Mouse (Mus musculus) left cerebral cortex, postnatal 14 days (tissue): ENCODE measurements at regions not wholly inside any gene's neighbourhood (a gene's known extent, or its start where the extent isn't known, plus 50 kb on each side); places are given as distances from the start of the nearest gene placed in this dataset.
"Not testable (repeated sequence)": the region's sequence is repeated elsewhere in the genome, so short reads cannot be mapped to it uniquely, and the experiment has no call there.

ENCODE experiments used
- DNase-seq, 2 experiments: peaks; one replicate each; pipeline ENCODE4 v3.0.0; 2021 to 2022; ENCODE audit warnings: low spot score in 2 of 2, mixed read lengths in 1 of 2
- intact Hi-C: fragments of 180-260 bp; cut with DNase I; formaldehyde crosslinking; loops from one replicate; pipeline ENCODE4 v1.15.1; 2025

DNA sequence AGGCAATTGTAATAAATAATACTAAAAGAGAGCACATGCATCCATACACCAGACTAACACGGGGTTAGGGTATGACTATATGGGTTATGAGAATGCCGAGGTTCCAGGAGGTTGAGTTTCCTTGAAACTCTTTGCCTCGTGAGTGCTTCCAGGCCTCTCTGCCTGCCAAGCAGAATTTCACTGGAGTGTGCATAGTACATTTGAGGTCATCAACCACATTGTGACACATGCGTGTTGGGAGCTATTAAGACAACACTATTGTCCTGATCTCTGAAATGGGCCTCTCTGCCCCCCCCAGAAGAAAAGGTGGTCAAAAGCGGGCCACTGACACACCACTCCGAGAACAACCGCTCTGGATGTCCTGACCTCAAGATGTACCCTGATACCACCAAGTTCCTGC is 655.8 kb downstream of the Hdgfl1 start:
- intact Hi-C loops = no loop called here
- DNase-seq = no peak

DNA sequence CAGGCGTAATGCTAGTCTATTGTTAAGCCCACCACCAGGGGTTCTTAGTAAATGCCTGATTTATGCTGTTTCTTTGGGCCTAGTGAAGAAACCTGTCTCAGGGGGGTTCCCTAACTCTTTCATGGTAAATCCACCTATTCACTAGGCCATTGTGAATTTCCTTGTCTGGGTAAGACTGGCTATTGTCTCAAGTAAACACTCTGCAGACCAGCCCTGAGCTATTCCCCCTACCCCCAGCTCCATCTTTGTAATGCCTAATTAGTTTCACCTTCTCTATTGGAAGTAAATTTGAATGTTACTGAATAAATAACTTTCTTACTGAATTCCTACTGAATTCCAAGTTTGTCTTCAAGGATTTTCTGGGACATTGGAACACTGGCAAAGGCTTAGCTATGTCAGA is 656.2 kb downstream of the Hdgfl1 start:
- intact Hi-C loops, DNase-seq: not testable (repeated sequence)

DNA sequence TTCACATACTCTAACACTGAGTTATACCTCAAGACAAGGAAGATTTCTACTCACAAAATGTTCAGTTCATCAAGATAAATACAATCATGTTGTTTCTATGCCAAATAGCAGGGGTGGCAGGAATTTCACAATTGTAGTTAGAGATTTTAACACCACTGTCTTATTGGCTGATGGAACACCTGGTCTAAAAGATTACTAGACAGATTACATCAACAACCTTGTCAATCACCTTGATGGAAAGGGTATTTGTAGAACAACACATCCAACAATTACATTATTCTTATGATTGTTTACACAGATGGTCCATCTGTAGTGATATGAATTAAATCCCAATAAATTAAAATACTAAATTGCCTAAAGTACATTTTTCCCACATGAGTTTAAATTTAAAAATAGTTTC is 657.4 kb downstream of the Hdgfl1 start:
- no peak for DNase-seq
- intact Hi-C loops = no loop called here

DNA sequence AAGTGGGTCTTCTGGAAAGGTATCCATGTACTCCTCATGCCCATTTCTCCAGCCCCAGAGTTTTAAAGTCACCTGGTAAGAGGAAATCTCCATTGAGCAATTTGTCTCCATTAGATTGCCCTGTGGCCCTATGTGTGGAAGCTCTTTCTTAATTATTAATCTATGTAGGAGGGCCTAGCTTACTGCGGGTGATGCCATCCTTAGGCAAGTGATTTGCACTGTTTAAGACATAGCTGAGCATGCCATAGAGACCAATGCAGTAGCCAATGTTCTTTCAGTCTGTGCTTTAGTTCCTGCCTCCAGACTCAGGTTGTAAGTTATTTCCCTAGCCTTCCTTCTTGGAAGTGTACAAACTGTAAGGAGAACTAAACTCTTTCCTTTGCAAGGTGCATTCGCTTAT is 661.0 kb downstream of the Hdgfl1 start:
- intact Hi-C loops = no loop called here
- no peak for DNase-seq

DNA sequence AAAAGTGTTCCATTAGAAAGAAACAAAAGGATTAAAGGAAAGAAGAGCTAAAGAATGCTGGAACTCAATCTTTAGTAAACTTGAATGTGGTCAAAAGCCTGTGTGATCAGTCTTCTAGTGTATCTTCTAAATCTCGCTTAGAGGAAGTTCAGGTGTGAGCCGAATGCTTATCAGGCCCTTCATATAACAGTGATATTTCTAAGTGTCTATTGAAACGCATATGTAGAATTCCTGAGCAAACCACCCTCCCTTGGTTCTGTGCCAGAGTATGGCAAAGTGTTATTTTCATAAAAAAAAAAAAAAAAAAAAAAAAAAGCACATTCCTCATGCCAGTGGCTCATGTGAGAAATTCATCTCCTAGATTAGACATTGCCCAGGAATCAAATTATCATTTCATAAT is 681.2 kb downstream of the Hdgfl1 start:
- no peak for DNase-seq
- intact Hi-C loops = no loop called here

DNA sequence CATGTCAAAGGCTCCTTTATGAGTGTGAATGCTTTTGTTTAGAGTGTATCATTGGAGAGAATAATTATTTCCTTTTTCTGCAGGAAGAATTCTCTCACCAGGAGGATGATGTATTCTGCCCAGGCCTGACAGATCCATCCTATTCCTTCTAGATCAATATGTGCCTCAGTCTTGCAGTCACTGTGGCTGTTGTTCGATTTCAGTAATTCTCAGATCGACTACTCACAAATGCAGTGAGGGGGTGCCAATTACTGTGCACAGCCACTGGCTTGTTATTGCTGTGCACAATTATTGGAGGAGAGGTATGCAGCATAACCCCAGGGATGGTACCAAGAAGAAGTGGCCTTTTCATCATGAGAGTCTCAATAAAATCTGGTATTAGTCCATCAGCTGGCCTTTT is 689.2 kb downstream of the Hdgfl1 start:
- DNase-seq = no peak
- intact Hi-C loops = no loop called here

DNA sequence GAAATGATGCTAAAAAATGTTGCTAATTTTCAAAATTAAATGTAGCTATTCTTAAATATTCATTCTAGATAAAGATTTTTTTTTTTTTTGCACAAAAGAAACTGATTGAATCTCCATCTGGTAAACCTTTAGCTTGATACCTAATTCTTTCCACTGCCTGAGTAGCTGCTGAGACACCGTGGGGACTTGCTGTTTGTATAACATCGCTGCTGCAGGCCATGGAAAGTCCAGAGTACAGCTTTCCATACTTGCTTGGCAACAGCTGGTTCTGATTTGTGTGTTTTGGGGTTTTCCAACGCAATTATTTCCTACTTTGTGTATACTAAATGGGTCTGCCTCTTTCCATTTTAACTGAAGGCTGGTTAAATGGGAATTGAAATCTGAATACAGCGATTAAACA is 689.7 kb downstream of the Hdgfl1 start:
- intact Hi-C loops = no loop called here
- no peak for DNase-seq

DNA sequence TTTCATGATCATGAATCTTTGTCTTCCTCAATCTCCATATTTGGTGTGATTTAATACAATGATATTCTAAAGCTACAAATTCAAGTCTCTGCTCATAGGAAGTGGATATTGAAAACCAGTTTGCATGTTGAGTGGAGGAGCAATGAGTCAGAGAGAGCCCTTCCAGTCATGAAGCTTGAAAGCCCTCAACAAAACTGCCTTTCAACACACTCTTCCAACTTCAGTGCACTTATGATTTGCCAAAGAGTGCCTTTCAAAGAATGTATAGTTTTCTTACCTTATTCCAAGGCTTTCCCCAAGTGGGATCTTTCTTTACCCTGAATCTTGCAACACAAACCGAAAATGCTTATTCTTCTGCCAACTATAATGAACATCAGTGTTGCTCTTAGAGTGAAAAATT is 690.6 kb downstream of the Hdgfl1 start:
- intact Hi-C loops = no loop called here
- no peak for DNase-seq

DNA sequence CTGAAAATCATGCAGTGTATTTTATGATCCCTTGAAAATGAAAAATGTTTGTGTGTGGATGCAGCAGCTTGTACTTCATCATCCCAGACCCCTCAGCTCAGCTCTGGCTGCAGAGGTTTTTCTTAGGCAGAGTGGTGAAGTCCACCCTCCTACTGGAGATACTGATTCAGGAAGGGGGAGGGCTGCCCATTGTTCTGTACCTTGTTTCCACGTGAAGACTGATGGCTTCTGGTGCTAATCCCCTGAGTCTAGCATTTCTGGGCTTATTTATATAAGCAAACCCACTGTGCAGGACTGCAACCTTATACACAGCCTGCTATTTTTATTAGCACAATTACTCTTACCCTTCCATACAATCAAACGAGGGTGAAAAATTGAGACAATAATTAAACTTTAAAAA is 708.6 kb downstream of the Hdgfl1 start:
- intact Hi-C loops = no loop called here

DNA sequence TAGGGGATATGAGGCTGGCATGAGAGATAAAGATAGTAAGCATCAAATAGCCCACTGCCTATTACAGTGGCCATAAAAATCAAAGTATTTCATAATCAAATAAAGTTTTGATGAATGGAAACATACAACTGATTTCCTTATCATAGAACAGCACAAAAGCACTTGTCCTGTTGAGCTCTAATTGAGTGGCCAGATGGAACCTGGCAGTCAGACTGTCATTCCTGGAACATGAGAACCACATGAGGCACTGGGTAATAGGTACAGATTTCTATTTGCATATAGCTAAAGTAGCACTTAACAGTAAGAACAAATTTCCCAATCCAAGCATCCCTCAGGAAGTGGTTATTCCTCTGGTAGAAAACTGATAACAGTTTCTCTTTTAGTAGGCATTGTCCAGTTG is 732.3 kb downstream of the Hdgfl1 start:
- intact Hi-C loops = no loop called here
- no peak for DNase-seq

More for the DNA sequence above, 708.6 kb downstream of the Hdgfl1 start:
- DNase-seq = no peak

DNA sequence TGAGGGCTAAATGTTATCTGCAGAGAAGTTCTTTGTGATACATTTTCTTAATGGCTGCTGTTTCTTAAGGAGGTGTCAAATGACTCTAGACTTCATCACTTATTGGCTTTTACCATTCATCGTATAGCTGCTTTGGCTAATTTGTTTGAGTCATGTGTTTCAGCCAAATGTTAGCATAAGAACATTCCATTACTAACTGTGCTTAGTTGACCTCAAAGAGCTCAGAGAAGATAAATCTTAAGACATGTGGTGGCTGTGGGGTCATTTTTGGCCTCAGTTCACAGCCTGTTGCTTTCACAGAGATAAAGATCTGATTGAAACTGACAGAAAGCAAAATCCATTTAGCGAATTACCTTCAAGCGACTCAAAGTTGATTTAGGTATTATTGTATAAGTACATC is 743.6 kb downstream of the Hdgfl1 start:
- intact Hi-C loops = no loop called here
- no peak for DNase-seq

DNA sequence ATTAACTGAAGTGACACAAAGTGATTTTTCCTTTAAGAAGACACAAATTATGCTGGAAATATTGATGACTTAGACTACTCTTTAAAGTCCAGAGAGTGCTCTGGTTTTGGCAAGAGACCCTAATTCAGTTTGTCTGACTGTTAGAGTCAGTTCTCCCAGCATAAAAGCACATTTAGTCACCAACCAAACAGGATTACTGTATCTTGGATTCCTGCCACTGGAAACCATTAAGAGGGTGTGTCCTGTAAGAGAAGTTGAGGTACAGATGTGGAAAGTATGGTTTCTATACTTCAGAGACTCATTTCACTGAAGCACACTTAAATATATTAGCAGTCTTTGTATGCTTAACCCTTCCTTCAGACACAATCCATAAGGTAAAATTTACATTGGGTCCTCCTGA is 745.3 kb downstream of the Hdgfl1 start:
- no peak for DNase-seq
- intact Hi-C loops = no loop called here

DNA sequence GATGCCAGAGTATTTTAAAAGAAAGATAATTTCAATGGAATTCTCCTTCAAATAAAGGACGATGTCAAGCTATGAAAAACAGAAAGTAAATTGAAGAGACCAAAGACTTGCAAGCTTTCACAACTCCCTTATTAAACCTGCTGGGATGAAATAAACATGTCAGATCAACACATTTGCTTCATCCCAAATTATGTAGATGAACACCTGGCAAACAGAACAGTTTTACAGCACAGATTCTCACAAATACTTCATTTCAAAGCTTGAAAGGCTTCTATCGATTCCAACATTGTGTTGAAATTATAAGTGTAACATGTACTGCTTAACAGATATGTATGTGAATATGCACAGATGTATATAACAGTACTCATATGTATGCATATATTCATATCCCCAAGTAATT is 749.5 kb downstream of the Hdgfl1 start:
- no peak for DNase-seq
- intact Hi-C loops = no loop called here

DNA sequence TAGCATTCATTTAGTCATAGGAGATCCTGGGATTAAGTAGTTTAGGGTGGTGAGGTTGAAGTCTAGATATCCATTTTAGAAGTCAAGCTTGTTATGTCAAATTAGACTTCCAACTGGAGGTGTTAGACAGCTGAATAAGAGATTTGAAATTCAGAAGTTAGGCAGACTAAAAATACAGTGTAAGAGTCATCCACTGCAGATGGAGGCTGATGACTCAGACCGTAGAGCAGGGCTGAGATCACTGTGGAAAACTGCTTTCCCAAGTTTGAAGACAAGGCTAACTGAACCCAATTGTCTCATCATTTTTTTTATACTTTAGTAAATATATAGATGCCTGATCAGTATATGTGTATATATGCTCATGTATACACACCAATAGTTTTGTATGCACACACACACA is 738.8 kb upstream of the Nrsn1 start:
- peak; percentile 43 to 63 for DNase-seq
- intact Hi-C loops = no loop called here

DNA sequence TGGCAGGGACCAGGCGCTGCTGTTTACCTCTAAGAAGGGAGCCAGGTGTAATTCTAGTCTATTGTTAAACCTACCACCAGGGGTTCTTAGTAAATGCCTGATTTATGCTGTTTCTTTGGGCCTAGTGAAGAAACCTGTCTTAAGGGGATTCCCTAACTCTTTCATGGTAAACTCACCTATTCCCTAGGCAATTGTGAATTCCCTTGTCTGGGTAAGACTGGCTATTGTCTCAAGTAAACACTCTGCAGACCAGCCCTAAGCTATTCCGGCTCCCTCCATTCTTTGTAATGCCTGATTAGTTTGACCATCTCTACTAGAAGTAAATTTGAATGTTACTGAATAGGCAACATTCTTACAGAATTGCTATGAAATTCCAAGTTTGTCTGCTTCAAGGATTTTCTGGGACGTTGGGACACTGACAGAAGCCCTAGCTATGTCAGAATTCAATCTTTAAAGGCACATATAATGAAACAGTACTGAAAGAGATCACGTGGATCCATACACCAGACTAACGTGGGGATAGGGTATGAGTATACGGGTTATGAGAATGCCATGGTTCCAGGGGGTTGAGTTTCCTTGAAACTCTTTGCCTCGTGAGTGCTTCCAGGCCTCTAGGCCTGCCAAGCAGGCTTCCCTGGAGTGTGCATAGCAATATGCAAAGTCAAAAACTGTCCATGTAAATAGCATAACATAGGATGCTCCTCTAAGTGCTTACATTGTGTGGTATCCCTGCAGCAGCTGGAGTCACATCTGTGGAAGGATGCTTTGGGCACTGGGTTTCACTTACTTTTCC is 734.7 kb upstream of the Nrsn1 start:
- intact Hi-C loops = no loop called here
- no peak for DNase-seq

DNA sequence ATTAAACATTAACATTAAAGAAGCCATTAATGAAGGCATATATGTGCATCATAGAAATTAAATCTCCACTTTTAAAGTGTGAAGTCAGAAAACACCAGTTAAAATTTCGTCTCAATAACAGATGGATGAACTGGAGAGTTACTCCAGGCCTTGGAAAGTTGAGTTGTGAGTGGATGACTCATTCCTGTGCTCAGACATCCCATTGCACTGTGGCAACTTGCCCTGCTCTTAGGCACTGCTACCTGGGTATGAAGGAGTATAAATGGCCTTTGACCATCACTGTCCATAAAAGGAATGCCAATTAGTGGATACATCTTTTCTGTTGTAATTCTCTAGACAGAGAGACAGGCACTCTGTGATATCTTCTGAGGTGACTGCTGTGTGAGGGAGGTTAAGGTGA is 723.2 kb upstream of the Nrsn1 start:
- no peak for DNase-seq
- intact Hi-C loops = no loop called here

DNA sequence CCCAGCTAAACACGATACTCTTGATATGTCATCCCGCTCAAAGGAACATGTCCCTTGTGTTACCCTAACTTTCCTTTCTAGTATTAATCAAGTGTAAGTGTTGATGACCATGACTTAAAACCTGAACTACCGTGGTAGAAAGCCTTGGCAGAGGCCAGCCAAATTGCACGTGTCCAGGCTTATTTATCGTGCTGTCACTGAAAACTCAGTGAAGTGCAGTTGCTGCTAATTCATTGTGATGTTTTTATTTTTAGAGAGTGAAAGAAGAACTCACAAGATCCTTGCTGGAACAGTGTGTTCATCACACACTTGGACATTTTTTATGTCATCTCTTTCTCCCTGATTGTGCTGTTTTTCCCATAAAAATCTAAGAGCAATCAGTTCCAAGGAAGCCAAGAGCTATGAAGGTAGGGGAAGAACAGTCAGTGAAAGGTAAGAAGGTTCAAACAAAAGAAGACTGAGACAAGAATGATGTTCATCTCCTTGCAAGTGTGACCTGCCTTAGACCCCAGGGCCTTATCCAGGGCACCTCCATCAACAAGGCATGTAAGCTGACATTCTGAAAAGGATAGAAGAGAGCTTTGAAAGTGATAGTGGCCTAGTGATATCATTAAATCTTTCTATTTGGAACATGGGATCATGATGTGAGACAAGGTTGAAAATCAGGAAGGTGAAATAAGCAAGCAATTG is 718.9 kb upstream of the Nrsn1 start:
- DNase-seq = no peak

DNA sequence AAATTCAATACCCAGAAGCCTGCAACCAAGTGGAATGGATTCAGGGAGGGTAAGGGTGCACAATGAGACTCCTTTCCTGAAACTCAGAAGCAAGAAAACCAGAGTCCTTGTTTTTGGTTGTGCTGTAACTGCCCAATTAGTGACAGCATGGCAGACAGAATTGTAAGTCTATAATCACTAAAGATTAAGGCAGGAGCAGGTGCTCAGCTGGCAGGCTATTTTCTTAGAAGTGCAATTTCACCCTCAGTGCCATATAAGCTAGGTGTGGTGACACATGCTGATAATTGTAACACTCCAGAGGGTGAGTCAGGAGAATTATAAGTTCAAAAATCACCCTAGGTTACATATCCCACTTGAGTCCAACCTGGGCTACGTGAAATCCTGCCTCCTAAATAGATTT is 714.2 kb upstream of the Nrsn1 start:
- intact Hi-C loops = no loop called here
- no peak for DNase-seq

More for the DNA sequence above, 718.9 kb upstream of the Nrsn1 start:
- intact Hi-C loops = no loop called here

DNA sequence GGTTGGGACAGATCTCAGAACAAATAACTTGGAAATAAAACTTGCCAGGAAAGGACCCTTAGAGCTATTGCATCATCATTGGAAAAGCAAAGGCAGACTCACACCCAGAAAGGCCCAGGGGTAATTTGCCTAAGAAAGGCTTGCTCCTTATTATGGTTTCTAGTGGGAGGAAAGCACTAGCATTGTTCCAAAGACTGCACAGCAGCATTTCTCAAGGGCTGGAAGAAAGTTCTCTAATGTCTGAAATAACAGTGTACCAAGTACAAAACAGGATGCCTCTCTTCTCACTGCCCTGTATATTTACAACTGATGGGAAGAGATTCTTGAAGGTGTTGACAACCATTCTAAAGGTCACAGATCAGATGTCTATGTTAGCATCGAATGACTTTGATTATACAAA is 713.4 kb upstream of the Nrsn1 start:
- DNase-seq = no peak
- intact Hi-C loops = no loop called here

DNA sequence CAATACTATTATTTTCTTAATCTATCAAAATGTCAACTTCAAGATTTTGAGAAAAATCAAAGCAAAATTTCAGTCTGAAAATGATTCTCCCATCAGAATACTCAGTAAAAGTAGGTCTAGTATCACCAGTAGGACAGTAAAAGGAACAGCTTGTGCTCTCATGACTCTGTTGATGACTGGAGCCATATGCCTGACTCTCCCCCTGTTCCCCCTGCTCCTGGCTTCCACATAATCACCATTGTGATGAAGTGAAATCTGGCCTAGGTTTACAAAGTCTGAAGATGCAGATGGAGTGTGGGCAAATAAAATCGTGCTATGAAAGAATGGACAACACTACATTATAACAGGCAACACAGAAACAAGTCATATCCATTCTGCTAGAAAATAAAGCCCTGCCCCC is 708.3 kb upstream of the Nrsn1 start:
- no peak for DNase-seq
- intact Hi-C loops = no loop called here

DNA sequence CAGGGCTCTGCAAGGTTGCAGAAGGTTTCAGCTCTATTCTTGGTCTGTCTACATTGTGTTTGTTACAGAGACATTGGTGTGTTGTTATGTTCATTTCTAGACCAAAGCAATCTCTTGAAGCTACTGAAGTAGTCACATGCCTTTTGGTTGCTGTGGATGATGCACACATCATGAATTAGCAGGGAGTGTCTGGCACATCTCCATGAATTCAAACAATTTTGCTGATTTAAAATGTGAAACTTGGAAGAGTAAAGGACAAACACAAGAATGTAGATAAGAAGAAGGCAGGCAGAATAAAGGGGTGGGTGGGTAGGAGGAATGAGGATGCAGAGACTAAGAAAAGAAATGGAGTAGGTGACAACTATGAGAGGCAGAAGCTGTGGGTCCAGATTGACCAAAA is 688.3 kb upstream of the Nrsn1 start:
- intact Hi-C loops = no loop called here

DNA sequence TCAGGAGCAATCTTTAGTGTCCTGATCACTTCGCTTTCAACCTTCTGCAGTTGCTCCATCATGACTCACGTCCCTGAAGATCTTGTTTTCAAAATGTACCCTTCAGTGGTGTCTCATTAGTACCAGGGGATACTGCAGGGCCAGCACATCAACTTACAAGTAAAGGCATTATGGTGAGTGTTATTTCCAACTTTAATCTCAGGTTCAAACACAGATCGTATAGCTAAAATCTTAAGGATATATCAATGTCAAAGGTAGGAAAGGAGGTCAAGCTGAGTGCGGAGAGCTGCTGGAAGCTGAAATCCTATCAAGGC is 687.8 kb upstream of the Nrsn1 start:
- DNase-seq = no peak
- intact Hi-C loops = no loop called here

More for the DNA sequence above, 688.3 kb upstream of the Nrsn1 start:
- peak; percentile 13 to 31 for DNase-seq
